Mouse (Mus musculus) right cerebral cortex, postnatal 10 days (tissue): ENCODE results near the gene Ptcd2.

Source experiments
- DNase-seq, 2 experiments: peaks; one replicate each; pipeline ENCODE4 v3.0.0; 2021; ENCODE audit warnings: low spot score in 2 of 2

Gene Ptcd2

GRCm38 (mm10) chr13:99344599-99345575 is at the start of gene Ptcd2, which contains the start of gene Mrps27:
TSS of gene Ptcd2 (minus strand) at chr13:99344705.
TSS of gene Mrps27 (plus strand) at chr13:99344786.
- DNase-seq: peak; percentile 98

DNA sequence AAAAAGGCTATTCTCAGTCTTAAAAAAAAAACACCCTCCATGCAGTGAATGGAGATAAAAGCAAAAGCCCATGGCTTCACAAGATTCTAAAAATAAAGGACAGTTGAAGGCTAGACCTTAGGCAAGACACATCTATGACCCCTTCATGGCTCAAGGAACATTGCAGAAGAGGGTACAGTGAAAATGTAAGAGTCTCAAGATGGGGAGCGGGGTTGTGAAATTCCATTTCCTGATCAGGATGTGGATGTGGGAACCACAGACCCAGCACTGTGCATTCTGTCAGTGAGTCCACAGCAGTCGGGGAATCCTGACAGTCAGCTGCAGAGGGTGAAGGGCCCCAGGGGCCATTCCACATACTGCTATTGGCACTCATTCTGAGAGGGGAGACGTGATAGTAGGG is 48.6 kb upstream of the Ptcd2 start:
- no peak for DNase-seq

DNA sequence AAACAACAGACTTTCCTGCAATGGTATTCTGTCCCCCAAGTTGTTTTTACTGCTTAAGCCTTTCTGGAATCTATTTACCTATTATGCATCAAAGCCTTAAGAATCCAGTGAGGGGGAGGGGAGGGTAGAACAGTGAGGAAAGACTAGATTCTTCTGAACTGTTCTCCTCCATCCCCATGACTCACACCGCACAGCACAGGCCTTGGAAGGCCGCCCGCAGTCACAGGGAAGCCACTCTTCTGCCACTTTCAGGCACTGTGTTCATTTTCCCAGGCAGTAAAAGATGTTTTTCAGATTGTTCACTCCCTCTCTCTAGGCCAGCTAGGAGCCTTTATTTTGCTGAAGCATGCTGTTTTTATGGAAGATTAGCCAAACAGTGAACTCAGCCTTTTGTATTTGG is 46.9 kb upstream of the Ptcd2 start:
- peak in 1 of 2 experiments; percentile 49 for DNase-seq

GRCm38 (mm10) chr13:99387901-99388811 is 43.7 kb upstream of the Ptcd2 start:
- no peak for DNase-seq

DNA sequence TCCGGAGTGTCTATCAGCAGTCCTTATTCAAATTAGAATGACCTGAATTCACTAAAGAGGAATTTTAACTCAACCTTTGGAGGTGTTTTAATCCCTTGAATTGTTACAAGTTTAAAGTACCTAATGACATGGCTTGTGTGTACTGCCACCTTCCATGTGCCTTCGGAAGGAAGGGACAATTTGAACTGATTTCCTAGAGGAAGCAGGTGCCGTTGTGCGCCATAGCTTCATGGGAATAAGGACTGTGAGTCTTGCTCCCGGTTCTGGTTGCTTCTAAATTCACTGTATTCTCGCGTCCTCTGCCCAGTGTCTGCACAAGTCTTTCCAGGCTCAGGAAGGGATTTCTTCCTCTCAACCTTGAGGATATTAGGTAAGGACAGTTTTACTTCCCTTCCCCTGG is 41.8 kb upstream of the Ptcd2 start:
- no peak for DNase-seq

GRCm38 (mm10) chr13:99385911-99386310 is 41.4 kb upstream of the Ptcd2 start:
- DNase-seq: no peak

DNA sequence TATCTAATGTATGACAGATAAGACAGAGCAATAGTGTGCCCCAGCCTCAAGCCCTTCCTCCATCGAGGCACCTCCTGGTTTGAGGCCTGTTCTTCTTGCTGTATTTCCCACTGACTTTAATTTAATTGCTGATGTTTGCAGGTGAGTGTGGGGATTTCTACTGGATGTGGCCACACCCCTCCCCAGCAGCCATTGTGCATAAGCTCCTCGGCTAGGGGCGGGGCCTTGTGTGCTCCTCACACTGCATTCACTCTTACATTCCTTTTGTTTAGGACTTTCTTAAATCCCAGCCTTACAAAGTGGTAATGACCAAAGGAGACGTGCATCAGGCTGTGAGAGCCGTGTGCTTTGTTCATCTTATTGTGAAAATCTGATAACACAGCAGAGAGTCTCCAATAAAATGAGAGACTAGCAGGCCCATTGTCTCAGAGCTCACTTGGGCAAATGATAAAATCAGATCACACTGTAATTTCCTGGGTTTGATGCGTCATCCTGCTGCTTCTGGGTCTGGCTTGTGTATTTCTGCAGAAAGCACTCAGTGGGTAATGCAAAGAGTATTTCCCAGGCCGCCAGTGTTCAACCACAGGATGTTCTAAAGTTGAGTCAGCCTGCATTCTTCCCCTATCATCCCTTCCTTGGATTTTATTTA is 40.2 kb upstream of the Ptcd2 start:
- DNase-seq: no peak

- no peak for DNase-seq
These were observed 37.9 kb upstream of the Ptcd2 start for GRCm38 (mm10) chr13:99382373-99382772.

DNA sequence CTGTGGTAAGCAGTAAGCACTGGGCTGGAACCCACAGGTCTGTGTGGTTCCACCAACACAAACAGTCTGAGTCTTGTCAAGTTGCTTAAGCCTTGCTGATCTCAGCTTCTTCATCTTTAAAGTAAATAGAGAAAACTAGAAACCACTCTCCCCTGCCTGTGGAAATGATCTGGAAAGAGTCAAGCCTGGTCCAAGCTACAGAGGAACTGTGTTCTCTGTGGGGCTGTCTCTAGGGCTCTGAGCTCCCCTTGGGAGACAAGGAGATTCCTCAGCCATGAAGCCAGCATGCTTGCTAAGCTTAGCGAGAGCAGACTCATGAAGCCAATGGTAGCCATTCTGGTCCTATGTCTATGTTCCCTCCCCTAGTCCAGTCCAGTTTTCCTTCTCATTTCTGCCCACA is 33.7 kb upstream of the Ptcd2 start:
- no peak for DNase-seq

DNA sequence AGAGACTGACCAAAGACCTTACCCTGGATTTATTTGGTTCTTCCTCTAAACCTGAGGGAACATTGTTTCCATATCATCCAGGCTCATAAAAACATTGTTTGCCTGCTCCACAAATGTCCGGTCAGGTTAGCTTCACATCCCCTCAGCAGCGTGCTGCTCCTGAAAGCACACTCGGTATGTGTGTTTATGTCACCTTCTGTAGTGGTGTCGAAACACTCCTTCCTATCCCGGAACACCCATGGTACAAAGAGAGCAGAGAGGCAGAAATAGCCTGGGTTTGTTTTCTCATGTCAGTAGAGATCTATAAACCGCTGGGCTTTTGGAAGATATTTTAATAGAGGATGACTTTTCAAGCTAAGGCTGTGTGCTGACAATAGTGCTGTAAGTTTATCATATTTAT is 32.5 kb upstream of the Ptcd2 start:
- no peak for DNase-seq

DNA sequence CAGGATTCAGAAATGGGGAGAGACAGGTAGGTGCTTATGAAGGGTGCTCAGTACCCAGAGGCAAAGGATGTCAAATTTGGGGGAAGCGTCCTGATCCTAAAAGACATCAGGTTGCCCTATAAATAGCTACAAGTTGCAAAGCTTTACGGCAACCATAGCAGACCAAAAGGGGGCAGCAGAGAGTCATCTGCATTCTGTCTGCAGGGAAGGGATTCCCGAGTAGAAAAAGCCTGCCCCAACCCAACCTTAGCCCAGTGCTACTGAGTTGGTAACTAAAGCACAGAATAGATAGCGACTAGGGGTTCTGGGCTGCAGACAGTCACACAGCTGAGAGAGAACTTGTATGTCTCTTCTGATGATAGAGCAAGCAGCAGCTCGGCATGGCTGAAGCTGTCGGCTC is 31.0 kb upstream of the Ptcd2 start:
- peak; percentile 71 to 86 for DNase-seq

GRCm38 (mm10) chr13:99374191-99374590 is 29.7 kb upstream of the Ptcd2 start:
- no peak for DNase-seq

- no peak for DNase-seq
These were observed 29.2 kb upstream of the Ptcd2 start for GRCm38 (mm10) chr13:99373684-99374083.

- no peak for DNase-seq
These were observed 26.8 kb upstream of the Ptcd2 start for GRCm38 (mm10) chr13:99371285-99371684.

GRCm38 (mm10) chr13:99369103-99369502 is 24.6 kb upstream of the Ptcd2 start:
- no peak for DNase-seq

DNA sequence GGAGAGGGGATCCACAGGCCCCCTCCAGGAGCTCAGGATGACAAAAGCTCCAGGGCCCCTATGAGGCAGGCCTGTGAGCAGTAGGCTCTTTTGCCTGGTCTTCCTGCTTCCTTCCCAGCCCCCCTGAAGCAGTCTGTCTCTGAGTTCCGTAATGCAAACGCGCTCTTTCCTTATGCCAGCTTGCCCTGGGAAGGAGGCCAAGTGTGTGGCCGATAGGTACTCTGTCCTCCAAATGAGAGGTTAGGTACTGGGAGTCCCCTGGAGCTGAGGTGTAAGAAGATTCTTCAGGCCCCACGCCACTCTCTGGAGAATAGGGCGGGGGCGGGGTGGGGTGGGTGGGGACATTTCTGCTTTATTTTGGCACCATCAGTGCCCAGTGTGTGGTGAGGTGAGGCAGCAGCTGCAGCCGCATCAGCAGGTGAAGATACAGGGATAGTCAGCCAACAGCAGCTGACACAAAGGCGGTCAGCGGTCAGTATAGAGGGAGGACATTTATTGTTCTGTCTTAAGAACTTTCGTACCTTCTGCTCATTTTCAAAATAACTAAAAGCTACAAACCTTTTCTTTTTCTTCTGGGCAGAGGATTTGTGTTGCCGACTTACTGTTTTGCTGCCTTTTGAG is 23.2 kb upstream of the Ptcd2 start:
- DNase-seq: no peak

DNA sequence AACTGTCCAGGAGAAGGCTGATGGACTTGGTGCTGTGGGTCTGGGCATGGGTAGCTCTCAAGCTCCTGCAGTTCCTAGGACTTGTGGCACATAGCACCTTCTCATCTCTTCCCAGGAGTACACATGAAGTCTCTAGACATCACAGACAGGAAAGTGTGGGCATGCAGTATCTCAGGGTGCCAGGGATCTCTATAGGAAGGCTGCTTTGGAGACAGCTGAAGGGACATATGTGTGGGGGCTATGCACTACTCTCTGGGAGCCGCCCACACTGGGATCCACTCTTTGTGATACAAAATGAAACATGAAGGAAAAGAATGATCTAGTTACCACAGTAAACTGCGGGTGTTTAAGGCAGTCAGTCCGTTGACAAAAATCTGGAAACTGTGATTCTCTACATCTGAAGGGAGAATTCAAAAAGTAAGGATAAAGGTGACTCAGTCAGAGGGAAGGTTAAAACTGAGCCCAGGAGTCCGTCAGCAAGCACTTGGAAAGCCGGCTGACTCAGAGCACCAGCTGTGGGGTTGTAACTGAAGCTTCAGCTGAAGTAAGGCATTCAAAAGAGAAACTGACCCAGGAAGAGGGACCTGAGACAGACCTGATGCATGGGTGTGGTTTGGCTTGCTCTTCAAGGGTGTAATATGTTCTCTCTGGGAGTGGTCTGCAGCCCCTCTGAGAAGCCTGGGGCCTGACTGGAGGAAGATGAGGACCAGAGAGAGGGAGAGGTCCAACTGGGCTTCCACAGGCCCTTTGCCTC is 22.1 kb upstream of the Ptcd2 start:
- peak; percentile 77 to 88 for DNase-seq

GRCm38 (mm10) chr13:99363866-99364265 is 19.4 kb upstream of the Ptcd2 start:
- no peak for DNase-seq

DNA sequence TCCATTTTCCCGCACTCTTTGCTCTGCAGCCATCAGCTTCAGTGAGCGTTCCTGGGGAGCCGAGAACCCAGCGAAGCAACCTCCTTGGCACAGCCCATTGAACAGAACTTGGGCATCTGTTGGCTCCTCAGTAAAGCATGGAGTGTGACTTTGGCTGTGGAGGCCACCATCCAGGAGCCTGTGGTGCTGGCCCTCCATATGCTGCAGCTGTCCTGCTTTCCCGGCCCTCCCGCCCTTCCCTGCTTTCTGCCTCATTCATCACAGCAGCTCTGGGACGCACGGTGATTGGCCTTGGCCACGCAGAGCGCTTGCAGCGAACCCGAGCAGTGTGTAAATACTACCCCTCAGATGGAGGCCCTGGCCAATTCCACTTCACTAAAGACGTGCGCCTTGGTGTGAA is 14.4 kb upstream of the Ptcd2 start:
- peak in 1 of 2 experiments; percentile 14 for DNase-seq

- peak in 1 of 2 experiments; percentile 17 for DNase-seq
These were observed 12.1 kb upstream of the Ptcd2 start for GRCm38 (mm10) chr13:99356428-99357265.
